Mouse (Mus musculus): ENCODE measurements around the gene Stx19. TPM values are rescaled to one million over a fixed set of nuclear protein-coding genes. Genes with fewer than 3 reads are reported as not detected.

The Stx19 gene
- polyA plus RNA-seq, 1 experiment from 2014 or later = 0.63 TPM

DNA sequence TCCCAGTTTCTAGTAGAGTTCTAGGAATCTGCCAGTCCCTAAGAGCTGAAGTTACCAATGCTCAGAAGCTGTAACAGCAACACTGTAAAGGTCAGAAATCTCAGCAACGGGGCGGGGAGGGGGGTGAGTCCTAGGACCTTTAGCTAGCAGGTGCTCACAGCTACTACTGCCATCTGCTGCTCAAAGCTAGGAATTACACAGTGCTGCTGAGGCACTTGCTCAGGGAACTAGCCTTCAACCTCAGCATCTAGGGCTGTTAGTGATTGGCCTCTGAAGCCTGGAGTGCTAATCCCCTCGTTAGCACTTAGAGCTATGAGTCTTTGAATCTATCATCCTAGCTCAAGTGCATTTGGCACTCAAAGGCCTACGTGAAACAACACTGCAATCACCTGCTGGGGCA lies 18.0 kb downstream of the Stx19 start:
- WGBS = 28% methylated on average over 4 of the region's 4 CpGs
- no peak overlapping the region for H3K9ac ChIP-seq (ENCODE audit: low read depth, low read length)
- no peak overlapping the region for H3K4me2 ChIP-seq (ENCODE audit: low read depth, low read length)
- no peaks in the 10 kb centered on the region for H3K9me3 ChIP-seq (ENCODE audit: control insufficient read depth, low read length)
- no peaks in the 10 kb centered on the region for H3K4me1 ChIP-seq (ENCODE audit: control insufficient read depth, insufficient read depth, low read length)
- ATAC-seq (ENCODE audit: low read depth) = peak; percentile 37; the same call in 1 of the 2 replicates
- H3K4me3 ChIP-seq (ENCODE audit: low read depth, low read length) = no peak overlapping the region
- H3K27me3 ChIP-seq (replicated peaks; ENCODE audit: control insufficient read depth, insufficient read depth, low read length) = no peaks in the 10 kb centered on the region
- no peak overlapping the region for H3K27ac ChIP-seq (replicated peaks; ENCODE audit: low read depth, low read length)
- H3K36me3 ChIP-seq (ENCODE audit: control insufficient read depth, insufficient read depth, low read length) = no peaks in the 10 kb centered on the region
- DNase-seq (ENCODE audit: low spot score) = peak; percentile 22

DNA sequence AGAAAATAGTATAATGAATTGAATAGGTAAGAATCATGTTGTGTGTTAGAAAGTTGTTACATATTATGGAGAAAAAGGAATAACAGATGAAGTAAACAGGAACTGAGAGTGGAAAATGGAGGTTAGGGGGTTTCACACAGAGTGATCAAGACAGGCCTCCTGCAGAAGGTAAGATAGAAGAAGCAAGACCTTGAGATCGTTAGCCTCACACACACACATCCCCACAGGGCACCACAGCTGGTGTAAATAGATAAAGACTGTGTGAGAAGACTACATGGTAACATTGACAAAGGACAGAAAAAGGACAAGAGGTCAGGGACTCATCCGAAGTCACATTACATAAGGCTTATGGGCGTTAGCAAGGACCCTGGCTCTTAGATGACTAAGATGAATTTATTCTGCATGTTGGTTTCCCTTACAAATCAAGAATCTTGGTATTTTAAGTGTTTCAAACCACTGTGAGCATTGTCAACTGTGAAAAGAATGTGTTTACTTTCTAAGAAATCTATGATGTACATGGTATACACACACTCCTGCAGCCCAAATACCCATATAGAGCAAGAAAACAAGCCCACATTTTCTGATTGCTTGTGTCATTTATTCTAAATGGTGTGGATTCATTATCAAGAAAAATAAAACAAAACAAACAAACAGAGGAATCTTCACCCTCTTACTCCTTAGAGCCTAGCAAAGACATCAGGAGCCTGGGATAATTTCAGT lies 19.7 kb downstream of the Stx19 start:
- Histone ChIP-seq H3K4me3 (ENCODE audit: low read depth, low read length) (no peak overlapping the region), H3K9me3 (ENCODE audit: control insufficient read depth, low read length) (no peaks in the 10 kb centered on the region), H3K27ac (replicated peaks; ENCODE audit: low read depth, low read length) (no peak overlapping the region), H3K4me1 (ENCODE audit: control insufficient read depth, insufficient read depth, low read length) (no peaks in the 10 kb centered on the region), H3K9ac (ENCODE audit: low read depth, low read length) (no peak overlapping the region), H3K27me3 (replicated peaks; ENCODE audit: control insufficient read depth, insufficient read depth, low read length) (no peaks in the 10 kb centered on the region), H3K4me2 (ENCODE audit: low read depth, low read length) (no peak overlapping the region), H3K36me3 (ENCODE audit: control insufficient read depth, insufficient read depth, low read length) (no peaks in the 10 kb centered on the region)
- WGBS = 55% methylated on average over 3 of the region's 3 CpGs
- DNase-seq (ENCODE audit: low spot score) = no peak
- ATAC-seq (ENCODE audit: low read depth) = no peak

DNA sequence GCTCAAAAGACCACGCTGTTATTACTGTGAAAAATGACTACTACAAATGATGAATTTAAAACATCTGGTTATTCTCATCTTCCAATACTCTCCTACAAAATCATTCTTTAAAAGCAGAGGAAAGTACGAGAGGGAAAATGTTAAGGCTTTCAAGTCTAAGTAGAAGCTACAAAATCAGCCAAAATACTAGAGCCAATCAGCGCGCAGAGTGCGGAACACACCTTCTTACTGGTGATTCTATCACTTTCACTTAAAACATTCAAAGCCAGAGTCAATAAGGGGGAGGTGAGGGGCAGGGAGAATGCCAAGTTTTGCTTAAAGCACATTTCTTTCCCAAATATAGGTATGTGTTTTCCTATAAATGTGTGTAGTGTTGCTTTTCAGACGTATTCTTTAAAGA lies 30.9 kb downstream of the Stx19 start:
- DNase-seq (ENCODE audit: low spot score) (no peak), ATAC-seq (ENCODE audit: low read depth) (no peak)
- peak overlapping the region; percentile 77; the same call in 1 of the 2 replicates for H3K4me3 ChIP-seq (ENCODE audit: low read depth, low read length)
- peak overlapping the region; percentile 89 for H3K4me2 ChIP-seq (ENCODE audit: low read depth, low read length)
- H3K27me3 ChIP-seq (replicated peaks; ENCODE audit: control insufficient read depth, insufficient read depth, low read length) = no peaks in the 10 kb centered on the region
- no peak overlapping the region for H3K9ac ChIP-seq (ENCODE audit: low read depth, low read length)
- H3K4me1 ChIP-seq (ENCODE audit: control insufficient read depth, insufficient read depth, low read length) = peaks cover 15% of the 10 kb centered on the region
- H3K36me3 ChIP-seq (ENCODE audit: control insufficient read depth, insufficient read depth, low read length) = no peaks in the 10 kb centered on the region
- 69% methylated on average over 6 of the region's 6 CpGs for WGBS
- no peak overlapping the region for H3K27ac ChIP-seq (replicated peaks; ENCODE audit: low read depth, low read length)
- H3K9me3 ChIP-seq (ENCODE audit: control insufficient read depth, low read length) = no peaks in the 10 kb centered on the region

DNA sequence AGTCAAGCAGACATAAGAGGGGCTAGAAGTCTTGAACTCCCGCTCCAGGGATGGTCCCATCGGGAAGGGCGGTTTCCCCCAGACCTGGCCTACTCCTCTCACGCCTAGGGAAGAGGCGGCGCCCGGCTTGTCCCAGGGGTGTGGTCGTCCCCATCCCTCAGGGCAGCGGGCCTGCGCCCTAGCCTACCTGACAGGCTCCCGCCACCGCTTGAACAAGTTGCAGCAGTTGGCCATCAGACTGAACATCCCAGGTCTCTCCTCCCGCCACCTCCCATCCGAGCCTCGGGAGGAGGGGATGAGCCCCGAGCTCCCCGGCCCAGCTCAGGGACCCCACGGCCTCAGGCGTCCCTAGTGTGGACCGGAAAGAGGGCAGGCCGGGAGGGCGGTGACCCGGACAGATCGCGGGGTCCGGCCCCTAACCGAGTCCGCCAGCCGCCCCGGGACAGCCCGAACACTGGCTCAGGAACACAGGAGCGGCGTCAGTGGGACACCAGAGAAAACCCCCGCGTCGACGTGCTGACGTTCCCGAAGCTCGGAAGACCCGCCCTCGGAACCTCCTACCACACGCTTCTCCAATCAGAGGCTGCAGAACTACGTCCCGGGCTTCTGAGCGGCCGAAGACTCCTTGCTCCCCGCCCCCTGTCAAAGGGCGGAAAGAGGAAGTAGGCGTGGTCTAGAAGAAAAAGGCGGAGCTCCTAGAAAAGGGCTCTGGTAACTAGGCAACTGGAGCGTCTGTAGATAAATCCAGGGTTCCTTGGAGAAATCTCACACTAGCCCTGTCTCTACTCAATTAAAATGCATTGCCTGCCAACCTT lies 32.2 kb downstream of the Stx19 start, which contains the start of gene Arl13b:
Arl13b (minus strand) TSS at position 543 of the 815 bp plus-strand sequence.
- Histone ChIP-seq H3K4me3 (ENCODE audit: low read depth, low read length) (peak within 1 kb of the TSS; percentile 77), H3K27me3 (replicated peaks; ENCODE audit: control insufficient read depth, insufficient read depth, low read length) (no peaks in the 10 kb centered on the region), H3K27ac (replicated peaks; ENCODE audit: low read depth, low read length) (peak within 1 kb of the TSS; percentile 67), H3K4me1 (ENCODE audit: control insufficient read depth, insufficient read depth, low read length) (peaks cover 15% of the 10 kb centered on the region), H3K9me3 (ENCODE audit: control insufficient read depth, low read length) (no peaks in the 10 kb centered on the region), H3K36me3 (ENCODE audit: control insufficient read depth, insufficient read depth, low read length) (no peaks in the 10 kb centered on the region), H3K4me2 (ENCODE audit: low read depth, low read length) (peak within 1 kb of the TSS; percentile 89), H3K9ac (ENCODE audit: low read depth, low read length) (peak within 1 kb of the TSS; percentile 86)
- WGBS = 0% methylated on average over 31 of the region's 52 CpGs
- ATAC-seq (ENCODE audit: low read depth) (peak; percentile 100), DNase-seq (ENCODE audit: low spot score) (peak; percentile 99)

DNA sequence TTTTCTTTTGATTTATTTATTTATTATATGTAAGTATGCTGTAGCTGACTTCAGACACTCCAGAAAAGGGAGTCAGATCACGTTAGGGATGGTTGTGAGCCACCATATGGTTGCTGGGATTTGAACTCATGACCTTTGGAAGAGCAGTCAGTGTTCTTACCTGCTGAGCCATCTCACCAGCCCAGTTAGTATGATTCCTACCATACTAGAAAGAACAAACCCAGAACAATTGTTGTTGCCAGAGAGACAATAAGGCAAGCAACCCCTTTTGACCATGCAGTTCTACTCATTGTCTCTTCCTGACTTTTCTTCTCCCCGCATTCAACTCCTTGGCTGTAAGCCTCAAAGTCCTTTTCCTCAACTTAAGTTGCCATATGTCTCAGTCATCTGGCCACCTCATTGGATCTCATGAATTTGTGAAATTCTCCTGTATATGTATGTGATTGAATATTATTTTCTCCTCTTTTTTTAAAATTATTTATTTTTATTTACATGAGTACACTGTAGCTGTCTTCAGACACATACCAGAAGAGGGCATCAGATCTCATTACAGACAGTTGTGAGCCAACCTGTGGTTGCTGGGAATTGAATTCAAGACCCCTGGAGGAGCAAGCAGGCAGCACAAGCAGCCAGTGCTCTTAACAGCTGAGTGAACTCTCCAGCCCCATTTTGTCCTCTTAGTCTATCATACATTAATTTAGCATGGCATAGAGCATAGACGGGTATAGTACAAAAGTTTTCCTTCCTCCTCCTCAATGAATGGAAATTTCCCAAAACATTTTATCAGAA lies 38.2 kb downstream of the Stx19 start:
- ATAC-seq (ENCODE audit: low read depth) (no peak), DNase-seq (ENCODE audit: low spot score) (no peak)
- Histone ChIP-seq H3K4me1 (ENCODE audit: control insufficient read depth, insufficient read depth, low read length) (no peaks in the 10 kb centered on the region), H3K27ac (replicated peaks; ENCODE audit: low read depth, low read length) (no peak overlapping the region), H3K4me3 (ENCODE audit: low read depth, low read length) (no peak overlapping the region), H3K9ac (ENCODE audit: low read depth, low read length) (no peak overlapping the region), H3K36me3 (ENCODE audit: control insufficient read depth, insufficient read depth, low read length) (no peaks in the 10 kb centered on the region), H3K9me3 (ENCODE audit: control insufficient read depth, low read length) (no peaks in the 10 kb centered on the region), H3K4me2 (ENCODE audit: low read depth, low read length) (no peak overlapping the region), H3K27me3 (replicated peaks; ENCODE audit: control insufficient read depth, insufficient read depth, low read length) (no peaks in the 10 kb centered on the region)
- WGBS = 85% methylated on average over 3 of the region's 3 CpGs

DNA sequence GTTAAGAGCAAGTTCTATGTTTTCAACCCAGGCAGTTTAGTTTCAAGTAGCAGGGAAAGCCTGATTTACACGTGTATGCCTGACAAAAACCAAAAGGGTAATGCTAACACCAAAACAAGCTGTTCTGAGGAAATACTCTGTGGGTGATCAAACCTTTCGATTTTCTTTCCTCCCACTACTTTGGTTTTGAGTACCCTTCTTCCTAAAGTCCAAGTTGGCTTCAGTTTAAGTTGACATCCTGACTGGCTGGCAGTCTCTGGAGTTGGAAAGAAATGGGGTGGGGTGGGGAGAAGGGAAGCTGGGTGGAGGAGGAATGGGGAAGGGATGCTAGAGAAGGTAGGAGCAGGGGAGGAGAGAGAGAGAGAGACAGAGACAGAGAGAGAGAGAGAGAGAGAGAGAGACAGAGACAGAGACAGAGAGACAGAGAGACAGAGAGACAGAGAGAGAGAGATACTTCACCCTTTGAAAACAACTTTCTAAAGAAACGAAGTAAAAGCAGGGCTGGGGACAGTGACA lies 39.2 kb downstream of the Stx19 start:
- ATAC-seq (ENCODE audit: low read depth) = no peak
- no peaks in the 10 kb centered on the region for H3K4me1 ChIP-seq (ENCODE audit: control insufficient read depth, insufficient read depth, low read length)
- peak overlapping the region; percentile 56 for H3K4me3 ChIP-seq (ENCODE audit: low read depth, low read length)
- peak overlapping the region; percentile 87 for H3K9ac ChIP-seq (ENCODE audit: low read depth, low read length)
- peak overlapping the region; percentile 63 for H3K4me2 ChIP-seq (ENCODE audit: low read depth, low read length)
- H3K36me3 ChIP-seq (ENCODE audit: control insufficient read depth, insufficient read depth, low read length) = no peaks in the 10 kb centered on the region
- H3K9me3 ChIP-seq (ENCODE audit: control insufficient read depth, low read length) = no peaks in the 10 kb centered on the region
- H3K27ac ChIP-seq (replicated peaks; ENCODE audit: low read depth, low read length) = peak overlapping the region; percentile 75; the same call in 1 of the 2 replicates
- 21% methylated on average over 3 of the region's 3 CpGs for WGBS
- no peaks in the 10 kb centered on the region for H3K27me3 ChIP-seq (replicated peaks; ENCODE audit: control insufficient read depth, insufficient read depth, low read length)
- no peak for DNase-seq (ENCODE audit: low spot score)

DNA sequence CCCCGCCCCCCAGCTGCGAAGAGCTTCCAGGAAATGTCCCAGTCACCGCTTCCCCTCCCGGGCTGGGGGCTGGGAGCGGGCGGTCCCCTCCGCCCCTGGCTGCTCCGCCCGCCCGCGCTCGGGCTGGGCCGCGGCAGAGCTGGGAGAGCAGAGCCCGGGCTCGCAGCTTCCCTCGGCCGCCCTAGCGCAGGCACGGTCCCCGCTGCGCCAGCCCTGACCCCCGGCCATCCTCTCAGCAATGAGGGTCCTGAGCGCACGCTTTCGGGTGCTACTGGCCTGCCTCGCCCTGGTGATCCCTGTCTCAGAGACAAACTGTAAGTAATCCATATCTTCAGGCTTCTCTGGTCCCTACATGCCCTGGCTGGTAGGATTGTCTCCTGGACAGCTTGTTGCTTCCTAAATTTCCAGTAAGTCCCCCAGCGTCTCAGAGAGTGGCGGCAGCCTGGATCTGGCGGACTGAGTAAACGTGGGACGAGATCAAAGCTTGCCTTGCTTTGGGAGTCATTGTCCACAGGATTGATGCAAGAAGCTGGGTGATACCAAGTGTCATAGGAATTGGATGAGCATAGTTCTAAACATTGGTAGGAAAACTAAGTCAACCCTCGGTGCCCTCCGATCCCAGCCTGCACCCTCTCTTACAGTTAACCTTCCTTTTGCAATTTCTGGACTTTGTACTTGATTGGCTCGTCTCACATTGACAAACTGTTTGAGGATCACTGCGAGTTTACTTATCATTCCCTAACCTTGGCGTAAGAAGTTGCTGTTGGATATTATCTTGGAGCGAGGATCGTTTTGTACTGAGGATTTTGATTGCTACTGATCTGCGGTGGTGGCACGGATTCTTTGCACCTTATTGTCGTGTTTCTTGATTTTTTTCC lies 40.0 kb downstream of the Stx19 start, which contains the start of gene Pros1:
Pros1 (plus strand) TSS at position 117 of the 878 bp plus-strand sequence.
- peak within 1 kb of the TSS; percentile 87 for H3K9ac ChIP-seq (ENCODE audit: low read depth, low read length)
- no peaks in the 10 kb centered on the region for H3K27me3 ChIP-seq (replicated peaks; ENCODE audit: control insufficient read depth, insufficient read depth, low read length)
- DNase-seq (ENCODE audit: low spot score) = peak; percentile 70
- peak; percentile 97 for ATAC-seq (ENCODE audit: low read depth)
- WGBS = 2% methylated on average over 33 of the region's 42 CpGs
- H3K4me2 ChIP-seq (ENCODE audit: low read depth, low read length) = peak within 1 kb of the TSS; percentile 63
- peak within 1 kb of the TSS; percentile 56 for H3K4me3 ChIP-seq (ENCODE audit: low read depth, low read length)
- no peaks in the 10 kb centered on the region for H3K4me1 ChIP-seq (ENCODE audit: control insufficient read depth, insufficient read depth, low read length)
- H3K27ac ChIP-seq (replicated peaks; ENCODE audit: low read depth, low read length) = peak within 1 kb of the TSS; percentile 75
- H3K9me3 ChIP-seq (ENCODE audit: control insufficient read depth, low read length) = no peaks in the 10 kb centered on the region
- H3K36me3 ChIP-seq (ENCODE audit: control insufficient read depth, insufficient read depth, low read length) = no peaks in the 10 kb centered on the region

Data from embryonic facial prominence, embryonic 14.5 days (tissue).